Mouse (Mus musculus) stomach, embryonic 16.5 days (tissue): ENCODE data around the gene Fry. TPM values are rescaled to one million over a fixed set of nuclear protein-coding genes. Genes with fewer than 3 reads are reported as not detected.

Source experiments
- ATAC-seq: fragments of 200-750 bp; cut with Nextera tagmentation; 2 replicates; pipeline ENCODE4 v1.8.0; 2017; ENCODE audit warnings: moderate number of reproducible peaks, moderate TSS enrichment; ENCODE audit not compliant: insufficient read depth, low FRiP score
- H3K27ac ChIP-seq: fragments of 300-500 bp; sonication (generic); 2 replicates; pipeline ENCODE4 v1.5.1; 2014; ENCODE audit warnings: low read length
- H3K27me3 ChIP-seq: fragments of 300-500 bp; sonication (generic); 2 replicates; pipeline ENCODE4 v1.6.1; 2014; ENCODE audit warnings: low read length, control low read depth, mixed read lengths; ENCODE audit not compliant: control insufficient read depth, insufficient read depth
- H3K36me3 ChIP-seq: fragments of 300-500 bp; sonication (generic); 2 replicates; pipeline ENCODE4 v1.6.1; 2014; ENCODE audit warnings: low read length; ENCODE audit not compliant: control insufficient read depth, insufficient read depth
- H3K4me1 ChIP-seq: fragments of 300-500 bp; sonication (generic); 2 replicates; pipeline ENCODE4 v1.6.1; 2014; ENCODE audit warnings: low read length, control low read depth, mixed read lengths; ENCODE audit not compliant: control insufficient read depth, insufficient read depth
- H3K4me2 ChIP-seq: fragments of 300-500 bp; sonication (generic); 2 replicates; pipeline ENCODE4 v1.6.1; 2014; ENCODE audit warnings: low read depth, low read length, mixed read lengths
- H3K4me3 ChIP-seq: fragments of 300-500 bp; sonication (generic); replicated peaks from 2 replicates; pipeline ENCODE4 v1.5.1; 2014; ENCODE audit warnings: mild to moderate bottlenecking, low read length
- H3K9ac ChIP-seq: fragments of 300-500 bp; sonication (generic); 2 replicates; pipeline ENCODE4 v1.6.1; 2014; ENCODE audit warnings: low read length
- H3K9me3 ChIP-seq: fragments of 300-500 bp; sonication (generic); replicated peaks from 2 replicates; pipeline ENCODE4 v1.6.1; 2016; ENCODE audit warnings: low read length, control low read depth; ENCODE audit not compliant: control insufficient read depth
- WGBS: fragments of 180-500 bp; shearing (Covaris S2); extraction: QIAGEN DNeasy Blood & Tissue Kit; methylation state at CpG from one replicate; pipeline ENCODE4 v1.1.7; 2014; 5-methylcytosine and 5-hydroxymethylcytosine counted together
- polyA plus RNA-seq: library from polyadenylated mRNA; unstranded; fragments of >200 nt; fragmentation: Nextera tagmentation; extraction: Ambion mirVana; gene quantifications from 2 replicates; pipeline ENCODE4 v1.2.1, GENCODE M21; 2015

Fry gene
- polyA plus RNA-seq, 1 experiment from 2014 or later, result 10.8 TPM

DNA sequence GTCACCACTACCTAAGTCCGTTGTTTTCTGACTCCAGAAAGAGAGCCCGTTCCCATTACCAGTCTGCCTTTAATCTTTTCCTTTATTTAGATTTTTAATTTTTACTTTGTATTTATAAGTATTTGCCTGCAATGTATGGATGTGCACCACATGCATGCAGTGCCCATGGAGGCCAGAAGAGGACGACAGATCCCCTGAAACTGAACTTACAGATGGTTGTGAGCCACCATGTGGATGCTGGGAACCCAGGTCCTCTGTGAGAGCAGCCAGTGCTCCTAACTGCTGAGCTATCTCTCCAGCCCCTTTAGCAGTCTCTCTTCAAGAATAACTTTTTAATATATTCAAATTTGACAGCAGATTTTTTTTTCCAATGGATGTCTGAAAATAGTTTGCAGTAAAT is 223.7 kb downstream of the Fry start:
- Histone ChIP-seq H3K9ac (no peak overlapping the region), H3K4me1 (no peaks in the 10 kb centered on the region), H3K4me3 (no peak overlapping the region), H3K9me3 (no peaks in the 10 kb centered on the region), H3K27me3 (no peaks in the 10 kb centered on the region), H3K36me3 (0 out of 2 replicates have a peak, but pooled peaks cover 4% of the 10 kb centered on the region), H3K27ac (no peak overlapping the region), H3K4me2 (no peak overlapping the region)
- WGBS, result 87% methylated on average over 3 of the region's 3 CpGs
- no peak for ATAC-seq

DNA sequence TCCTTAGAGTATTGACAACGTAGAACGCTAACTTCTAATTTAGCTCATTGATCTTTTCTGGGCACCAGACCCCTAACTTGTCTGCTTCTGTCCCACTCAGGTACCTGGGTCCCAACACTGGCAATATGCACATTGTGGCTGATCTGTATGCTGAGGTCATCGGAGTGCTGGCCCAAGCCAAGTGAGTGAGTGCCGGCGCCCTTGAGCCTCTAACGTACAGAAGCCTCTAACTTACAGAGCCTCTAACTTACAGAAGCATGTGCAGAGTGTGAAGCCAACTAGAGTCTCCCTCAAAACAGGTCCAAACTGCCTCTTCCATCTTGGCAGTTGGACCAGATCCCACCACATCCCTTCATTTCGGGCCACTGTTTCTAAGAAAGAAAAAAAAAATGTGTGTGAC is 227.5 kb downstream of the Fry start:
- Histone ChIP-seq H3K27me3 (no peaks in the 10 kb centered on the region), H3K9ac (no peak overlapping the region), H3K9me3 (no peaks in the 10 kb centered on the region), H3K4me1 (no peaks in the 10 kb centered on the region), H3K27ac (no peak overlapping the region), H3K4me2 (no peak overlapping the region), H3K36me3 (peaks cover 5% of the 10 kb centered on the region; the same call in 1 of the 2 replicates), H3K4me3 (no peak overlapping the region)
- no peak for ATAC-seq
- 91% methylated on average over 7 of the region's 7 CpGs for WGBS

DNA sequence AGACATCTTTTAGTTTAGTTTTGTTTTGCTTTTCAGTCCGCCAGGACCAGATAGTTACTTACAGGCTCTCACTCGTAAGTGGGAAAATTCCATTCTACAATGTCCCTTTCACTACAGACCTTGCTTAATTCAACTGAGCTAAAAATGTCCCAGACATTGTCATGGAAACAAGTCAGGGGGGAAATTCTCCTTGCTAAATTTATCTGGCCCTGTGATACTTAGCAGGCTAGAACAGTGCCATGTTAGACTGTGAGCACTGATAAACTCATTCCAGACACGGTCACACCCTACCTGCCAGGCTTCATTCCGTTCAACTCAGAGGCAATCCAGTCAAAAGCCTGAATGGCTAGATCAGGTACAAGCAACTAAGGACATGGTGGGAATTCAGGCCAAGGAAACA is 227.9 kb downstream of the Fry start:
- Histone ChIP-seq H3K27ac (no peak overlapping the region), H3K27me3 (no peaks in the 10 kb centered on the region), H3K9ac (no peak overlapping the region), H3K36me3 (peaks cover 5% of the 10 kb centered on the region; the same call in 1 of the 2 replicates), H3K4me2 (no peak overlapping the region), H3K9me3 (no peaks in the 10 kb centered on the region), H3K4me1 (no peaks in the 10 kb centered on the region), H3K4me3 (no peak overlapping the region)
- no peak for ATAC-seq
- 61% methylated on average over 4 of the region's 4 CpGs for WGBS

DNA sequence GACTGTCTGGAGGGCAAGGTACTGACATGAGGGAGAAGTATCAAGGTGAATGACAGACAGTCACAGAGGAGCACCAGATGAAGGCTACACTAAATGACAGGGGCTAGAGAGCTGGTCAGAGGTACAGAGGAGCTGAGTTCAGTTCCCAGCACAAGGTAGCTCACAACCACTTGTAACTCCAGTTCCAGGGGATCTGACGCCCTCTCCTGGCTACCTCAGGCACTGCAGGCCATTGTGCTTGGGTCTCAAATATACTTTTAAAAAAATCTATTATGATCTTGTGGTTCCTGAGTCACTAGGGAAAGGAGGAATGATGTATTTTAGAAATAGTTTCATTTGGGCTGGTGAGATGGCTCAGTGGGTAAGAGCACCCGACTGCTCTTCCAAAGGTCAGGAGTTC is 229.4 kb downstream of the Fry start:
- H3K27ac ChIP-seq, result no peak overlapping the region
- no peaks in the 10 kb centered on the region for H3K9me3 ChIP-seq
- no peak for ATAC-seq
- peaks cover 5% of the 10 kb centered on the region; the same call in 1 of the 2 replicates for H3K36me3 ChIP-seq
- H3K4me3 ChIP-seq, result no peak overlapping the region
- no peaks in the 10 kb centered on the region for H3K27me3 ChIP-seq
- H3K9ac ChIP-seq, result no peak overlapping the region
- no peaks in the 10 kb centered on the region for H3K4me1 ChIP-seq
- 90% methylated on average over 2 of the region's 2 CpGs for WGBS
- H3K4me2 ChIP-seq, result no peak overlapping the region

DNA sequence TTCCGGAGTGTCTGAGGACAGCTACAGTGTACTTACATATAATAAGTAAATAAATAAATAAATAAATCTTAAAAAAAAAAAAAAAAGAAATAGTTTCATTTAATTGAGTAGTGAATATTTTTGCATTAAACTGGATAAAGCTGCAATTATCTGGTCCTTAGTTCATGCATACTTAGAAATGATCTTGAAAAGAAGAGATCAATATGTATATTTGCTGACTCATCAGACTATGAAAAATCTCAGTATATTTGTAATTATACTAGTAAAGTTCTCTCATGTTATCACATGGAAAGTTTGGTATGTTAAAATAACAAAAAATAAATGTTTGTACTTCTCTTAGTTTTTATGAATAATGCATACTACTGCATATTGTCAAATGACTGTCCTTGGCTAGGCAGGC is 229.9 kb downstream of the Fry start:
- 100% methylated on average over 1 of the region's 1 CpGs for WGBS

DNA sequence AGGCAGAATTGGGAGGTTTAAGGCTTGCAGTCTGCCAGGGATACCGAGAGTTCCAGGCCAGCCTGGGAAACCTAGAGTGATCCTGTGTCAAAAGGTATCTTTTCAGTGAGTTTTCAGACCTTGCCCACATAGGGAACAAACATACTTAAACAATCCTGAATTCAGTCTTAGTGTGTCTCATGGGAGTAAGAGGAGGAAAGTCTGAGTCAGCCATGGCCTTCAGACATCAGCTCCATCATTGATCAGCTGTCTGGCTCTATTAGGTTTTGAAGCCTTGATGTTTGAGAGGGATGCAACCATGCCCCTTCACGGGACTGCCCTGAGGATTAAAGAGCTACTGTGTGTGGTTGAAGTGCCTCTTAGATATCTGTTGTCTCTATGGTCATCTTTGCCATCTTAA is 232.7 kb downstream of the Fry start:
- ATAC-seq, result no peak
- Histone ChIP-seq H3K27me3 (no peaks in the 10 kb centered on the region), H3K27ac (no peak overlapping the region), H3K4me1 (no peaks in the 10 kb centered on the region), H3K4me3 (no peak overlapping the region), H3K9me3 (no peaks in the 10 kb centered on the region), H3K9ac (no peak overlapping the region), H3K36me3 (peaks cover 5% of the 10 kb centered on the region; the same call in 1 of the 2 replicates), H3K4me2 (no peak overlapping the region)
- 86% methylated on average over 2 of the region's 2 CpGs for WGBS

More for the DNA sequence above, 229.9 kb downstream of the Fry start:
- no peak overlapping the region for H3K27ac ChIP-seq
- H3K27me3 ChIP-seq, result no peaks in the 10 kb centered on the region
- H3K9me3 ChIP-seq, result no peaks in the 10 kb centered on the region
- H3K9ac ChIP-seq, result no peak overlapping the region
- no peak for ATAC-seq
- peaks cover 5% of the 10 kb centered on the region; the same call in 1 of the 2 replicates for H3K36me3 ChIP-seq
- H3K4me3 ChIP-seq, result no peak overlapping the region
- no peaks in the 10 kb centered on the region for H3K4me1 ChIP-seq
- no peak overlapping the region for H3K4me2 ChIP-seq

DNA sequence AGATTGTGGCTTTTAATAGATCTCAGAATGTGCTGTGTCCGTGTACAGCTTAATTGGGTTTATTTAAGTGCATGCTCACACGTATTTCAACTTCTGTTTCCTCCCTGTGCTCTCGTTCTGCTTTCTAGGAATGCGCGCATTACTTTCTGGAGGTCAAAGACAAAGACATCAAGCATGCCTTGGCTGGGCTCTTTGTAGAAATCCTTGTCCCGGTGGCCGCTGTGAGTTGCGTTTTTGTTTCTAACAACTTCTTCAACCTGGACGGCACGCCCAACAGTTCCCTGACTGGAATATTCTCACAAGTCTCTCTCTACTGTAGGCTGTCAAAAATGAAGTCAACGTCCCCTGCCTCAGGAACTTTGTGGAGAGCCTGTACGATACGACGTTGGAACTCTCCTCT is 240.2 kb downstream of the Fry start:
- 65% methylated on average over 14 of the region's 14 CpGs for WGBS
- H3K27ac ChIP-seq, result 0 out of 2 replicates have a peak overlapping the region, but pooled peaks have one; percentile 15
- no peak for ATAC-seq

DNA sequence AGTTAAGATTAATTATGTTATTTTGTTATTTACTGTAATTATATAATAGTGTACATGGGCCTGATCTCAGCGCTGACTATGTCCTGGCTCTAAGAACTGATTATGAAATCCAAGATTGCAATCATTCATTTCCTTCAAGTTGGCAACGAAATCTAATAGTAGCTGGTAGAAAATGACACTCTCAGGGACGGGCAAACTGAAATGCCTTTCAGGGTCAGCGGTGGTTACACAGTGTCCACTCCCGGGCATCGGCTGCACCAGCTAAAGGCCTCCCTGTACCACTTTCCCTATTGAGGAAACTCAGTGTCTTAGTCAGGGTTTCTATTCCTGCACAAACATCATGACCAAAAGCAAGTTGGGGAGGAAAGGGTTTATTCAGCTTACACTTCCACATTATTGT is 243.8 kb downstream of the Fry start:
- 85% methylated on average over 6 of the region's 6 CpGs for WGBS
- H3K27ac ChIP-seq, result no peak overlapping the region
- no peak overlapping the region for H3K4me2 ChIP-seq
- no peak overlapping the region for H3K9ac ChIP-seq
- H3K9me3 ChIP-seq, result peaks cover 4% of the 10 kb centered on the region
- no peaks in the 10 kb centered on the region for H3K27me3 ChIP-seq
- H3K36me3 ChIP-seq, result no peaks in the 10 kb centered on the region
- H3K4me3 ChIP-seq, result no peak overlapping the region
- no peak for ATAC-seq
- H3K4me1 ChIP-seq, result peaks cover 13% of the 10 kb centered on the region; the same call in 1 of the 2 replicates

More for the DNA sequence above, 240.2 kb downstream of the Fry start:
- no peaks in the 10 kb centered on the region for H3K27me3 ChIP-seq
- H3K9me3 ChIP-seq, result no peaks in the 10 kb centered on the region
- H3K4me1 ChIP-seq, result peaks cover 13% of the 10 kb centered on the region; the same call in 1 of the 2 replicates
- H3K9ac ChIP-seq, result no peak overlapping the region
- H3K4me3 ChIP-seq, result no peak overlapping the region
- no peaks in the 10 kb centered on the region for H3K36me3 ChIP-seq
- no peak overlapping the region for H3K4me2 ChIP-seq

DNA sequence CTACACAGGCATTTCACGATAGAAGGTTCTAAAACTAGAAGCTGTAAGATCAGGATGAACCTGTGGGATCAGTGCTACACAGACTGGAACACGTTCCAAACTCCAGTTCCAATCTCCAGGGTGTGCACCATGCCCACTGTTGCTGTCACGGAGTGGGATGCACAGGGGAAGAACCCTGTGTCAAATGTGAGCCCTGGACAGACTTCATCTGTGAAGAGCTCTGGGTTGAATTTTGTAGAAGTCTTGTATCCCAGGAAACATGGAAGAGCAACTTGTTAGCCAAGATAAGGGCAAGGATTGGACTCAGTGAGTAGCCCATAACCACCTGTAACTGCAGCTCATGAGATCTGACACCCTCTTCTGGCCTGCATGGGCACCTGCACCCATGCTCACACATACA is 246.2 kb downstream of the Fry start:
- Histone ChIP-seq H3K4me1 (peaks cover 3% of the 10 kb centered on the region; the same call in 1 of the 2 replicates), H3K36me3 (no peaks in the 10 kb centered on the region), H3K4me2 (no peak overlapping the region), H3K27ac (no peak overlapping the region), H3K4me3 (no peak overlapping the region), H3K9me3 (peaks cover 4% of the 10 kb centered on the region), H3K9ac (no peak overlapping the region), H3K27me3 (no peaks in the 10 kb centered on the region)
- no peak for ATAC-seq
- 86% methylated on average over 3 of the region's 3 CpGs for WGBS
